Mouse (Mus musculus) ES-E14 (cell line): ENCODE measurements around the gene Dbn1.

Experiments used
- CHD2 ChIP-seq: IDR thresholded peaks from 2 replicates; pipeline ENCODE4 v1.6.1; 2014; ENCODE audit warnings: mild to moderate bottlenecking, low read depth, low read length, inconsistent platforms
- HCFC1 ChIP-seq: IDR thresholded peaks from 2 replicates; pipeline ENCODE4 v1.6.1; 2012; ENCODE audit warnings: low read length, inconsistent platforms, borderline replicate concordance; ENCODE audit not compliant: insufficient read depth
- MAFK ChIP-seq: IDR thresholded peaks from 2 replicates; pipeline ENCODE4 v1.6.1; 2014; ENCODE audit warnings: mild to moderate bottlenecking, low read depth, low read length, inconsistent platforms; ENCODE audit not compliant: insufficient read depth
- ZC3H11A ChIP-seq: IDR thresholded peaks from 2 replicates; pipeline ENCODE4 v1.6.1; 2012; ENCODE audit warnings: low read depth, mild to moderate bottlenecking, inconsistent platforms, low read length, borderline replicate concordance
- ZNF384 ChIP-seq: IDR thresholded peaks from 2 replicates; pipeline ENCODE4 v1.6.1; 2012; ENCODE audit warnings: low read depth, low read length, inconsistent platforms

DNA sequence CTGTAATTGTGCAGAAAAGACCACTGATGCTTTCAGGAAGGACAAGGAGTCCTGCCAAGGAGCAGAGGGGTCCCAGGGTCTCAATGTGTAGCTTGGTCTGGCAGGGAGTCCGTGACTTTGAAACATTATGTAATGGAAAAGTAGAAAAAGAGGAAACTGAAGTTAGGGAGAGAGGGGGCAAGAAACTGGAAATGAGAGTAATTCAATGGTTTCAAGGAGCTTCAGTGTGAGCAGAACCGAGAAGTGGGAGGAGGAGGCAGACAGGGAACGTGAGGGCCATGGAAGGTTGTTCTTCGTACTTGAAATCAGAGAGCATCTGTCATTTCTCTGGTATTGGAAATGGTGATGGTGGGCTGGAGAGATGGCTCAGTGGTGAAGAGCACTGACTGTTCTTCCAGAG lies 31.7 kb upstream of the Dbn1 start:
- no peak for TF ChIP-seq MAFK
- no peak for TF ChIP-seq HCFC1
- no peak for TF ChIP-seq CHD2
- no peak for TF ChIP-seq ZC3H11A
- no peak for TF ChIP-seq ZNF384
